Mouse (Mus musculus) embryonic fibroblast, embryonic 13.5 days (primary cell): ENCODE results near the gene Rap1b.

Experiments
- CTCF ChIP-seq: IDR thresholded peaks from 2 replicates; pipeline ENCODE4 v1.5.1; 2011; ENCODE audit warnings: mild to moderate bottlenecking, control low read depth, low read length, moderate library complexity, borderline replicate concordance; ENCODE audit not compliant: insufficient read depth
- POLR2A ChIP-seq: IDR thresholded peaks from 2 replicates; pipeline ENCODE4 v1.6.1; 2011; ENCODE audit warnings: low read depth, mild to moderate bottlenecking, control low read depth, low read length, moderate library complexity

DNA sequence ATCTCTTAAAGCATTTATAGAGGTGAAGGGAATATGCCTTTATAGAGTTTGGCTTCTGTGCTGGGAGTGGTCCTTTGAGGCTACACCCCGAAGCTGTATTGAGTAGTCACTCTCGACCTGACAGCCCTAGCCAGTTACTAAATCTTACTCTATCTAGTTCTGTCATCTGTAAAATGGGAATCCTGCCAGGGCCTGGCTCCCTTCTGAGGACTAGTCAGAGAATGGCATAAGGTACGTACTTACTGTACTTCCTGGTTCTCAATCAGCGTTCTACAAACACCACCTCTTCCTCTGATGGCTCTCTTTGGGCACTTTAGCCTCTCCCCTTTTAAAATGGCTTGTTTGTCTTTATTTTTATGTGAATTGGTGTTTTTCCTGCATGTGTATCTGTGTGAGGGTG is 28.1 kb upstream of the Rap1b start:
- TF ChIP-seq CTCF (no peak), POLR2A (no peak)
